Mouse (Mus musculus) ES-E14 (cell line): ENCODE data around the gene Gm43720.

Experiments
- CHD2 ChIP-seq: IDR thresholded peaks from 2 replicates; pipeline ENCODE4 v1.6.1; 2014; ENCODE audit warnings: mild to moderate bottlenecking, low read depth, low read length, inconsistent platforms
- HCFC1 ChIP-seq: IDR thresholded peaks from 2 replicates; pipeline ENCODE4 v1.6.1; 2012; ENCODE audit warnings: low read length, inconsistent platforms, borderline replicate concordance; ENCODE audit not compliant: insufficient read depth
- MAFK ChIP-seq: IDR thresholded peaks from 2 replicates; pipeline ENCODE4 v1.6.1; 2014; ENCODE audit warnings: mild to moderate bottlenecking, low read depth, low read length, inconsistent platforms; ENCODE audit not compliant: insufficient read depth
- ZC3H11A ChIP-seq: IDR thresholded peaks from 2 replicates; pipeline ENCODE4 v1.6.1; 2012; ENCODE audit warnings: low read depth, mild to moderate bottlenecking, inconsistent platforms, low read length, borderline replicate concordance
- ZNF384 ChIP-seq: IDR thresholded peaks from 2 replicates; pipeline ENCODE4 v1.6.1; 2012; ENCODE audit warnings: low read depth, low read length, inconsistent platforms

GRCm38 (mm10) chr5:138263260-138264206, 16.2 kb downstream of the Gm43720 start, which contains the start of gene BC037034:
- TF ChIP-seq CHD2: no peak
- no peak for TF ChIP-seq MAFK
- no peak for TF ChIP-seq ZC3H11A
- 0 out of 2 replicates have a peak, but pooled peaks have one; percentile 54 for TF ChIP-seq HCFC1
- no peak for TF ChIP-seq ZNF384
